Mouse (Mus musculus) left cerebral cortex, adult 9 months (tissue): ENCODE results near the gene Top3a.
A peak's percentile ranks its signal among the peaks of the same experiment; 100 is the strongest.

ENCODE experiments used
- DNase-seq, 2 experiments: peaks; one replicate each; pipeline ENCODE4 v3.0.0; 2022; ENCODE audit warnings: low spot score in 2 of 2

Top3a gene

DNA sequence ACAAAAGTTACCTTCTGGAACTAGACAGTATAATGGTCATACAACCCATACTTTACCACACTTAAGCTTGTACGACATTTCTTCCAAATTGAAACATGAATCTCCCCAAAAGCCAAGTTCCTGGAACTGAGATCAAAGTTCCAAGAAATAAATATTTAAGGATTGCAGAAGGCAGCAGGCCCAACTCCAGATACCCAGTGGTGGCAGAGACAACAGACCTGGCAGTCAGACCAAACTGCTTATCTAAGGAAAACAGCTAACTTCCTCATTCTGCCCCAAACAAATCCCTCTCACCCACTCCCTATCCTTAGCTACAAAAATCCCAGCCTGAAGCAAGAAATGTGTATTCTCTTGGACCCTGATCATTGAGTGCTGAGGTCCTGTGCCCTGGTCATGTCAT, 2.3 kb downstream of the Top3a start:
- DNase-seq, result no peak

DNA sequence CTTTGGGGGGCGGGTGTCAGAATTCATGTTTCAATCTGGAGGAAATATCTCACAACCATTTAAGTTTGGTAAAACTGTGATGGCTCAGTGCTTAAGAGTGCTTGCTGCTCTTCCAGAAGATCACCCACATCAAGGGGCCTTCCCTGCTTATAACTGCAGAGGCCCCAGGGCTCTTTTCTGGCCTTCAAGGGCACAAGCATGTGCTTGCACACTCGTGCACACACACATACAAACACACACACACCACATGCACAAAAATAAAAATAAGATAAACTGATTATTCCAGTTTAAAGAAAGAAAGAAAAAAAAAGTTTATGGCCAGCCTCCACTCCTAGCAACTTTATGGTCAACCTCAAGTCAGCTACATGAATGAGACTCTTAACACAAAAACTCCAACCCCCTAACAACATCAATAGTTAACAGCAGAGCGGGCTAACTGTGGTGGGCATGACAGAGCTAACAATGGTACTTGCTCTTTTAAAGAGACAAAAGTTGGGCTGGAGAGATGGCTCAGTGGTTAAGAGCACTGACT, 2.9 kb downstream of the Top3a start:
- DNase-seq, result no peak

DNA sequence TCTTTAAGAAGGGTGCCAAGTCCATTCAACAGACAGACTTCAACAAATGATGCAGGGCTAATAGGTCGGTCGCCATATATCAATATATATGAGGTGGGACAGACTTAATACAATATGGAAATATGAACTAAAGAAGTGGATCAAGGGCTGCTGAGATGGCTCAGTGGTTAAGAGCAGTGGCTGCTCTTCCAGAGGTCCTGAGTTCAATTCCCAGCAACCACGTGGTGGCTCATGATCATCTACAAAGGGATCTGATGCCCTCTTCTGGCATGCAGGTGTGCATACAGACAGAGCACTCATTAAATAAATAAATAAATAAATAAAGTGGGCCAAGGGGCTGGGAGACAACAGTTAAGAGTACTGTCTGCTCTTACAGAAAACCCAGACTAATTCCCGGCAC, 5.0 kb downstream of the Top3a start:
- DNase-seq, result no peak

DNA sequence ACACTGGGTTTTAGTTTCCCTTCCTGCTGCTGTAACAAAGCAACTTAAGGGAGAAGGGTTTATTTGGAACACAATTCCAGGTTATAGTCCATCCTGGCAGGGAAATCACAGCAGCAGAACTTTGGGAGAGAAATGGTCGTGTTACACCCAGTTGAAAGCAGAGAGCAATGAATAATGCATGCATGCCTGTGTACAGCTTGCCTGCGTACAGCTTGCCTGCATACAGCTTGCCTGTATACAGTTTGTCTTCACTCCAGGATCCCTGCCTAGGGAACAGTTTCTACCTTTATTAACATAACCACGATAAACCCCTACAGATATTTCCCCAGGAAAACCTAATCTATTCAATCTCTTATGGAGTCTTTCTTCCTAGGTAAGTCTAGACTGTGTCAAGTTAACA, 6.4 kb downstream of the Top3a start:
- DNase-seq, result no peak

DNA sequence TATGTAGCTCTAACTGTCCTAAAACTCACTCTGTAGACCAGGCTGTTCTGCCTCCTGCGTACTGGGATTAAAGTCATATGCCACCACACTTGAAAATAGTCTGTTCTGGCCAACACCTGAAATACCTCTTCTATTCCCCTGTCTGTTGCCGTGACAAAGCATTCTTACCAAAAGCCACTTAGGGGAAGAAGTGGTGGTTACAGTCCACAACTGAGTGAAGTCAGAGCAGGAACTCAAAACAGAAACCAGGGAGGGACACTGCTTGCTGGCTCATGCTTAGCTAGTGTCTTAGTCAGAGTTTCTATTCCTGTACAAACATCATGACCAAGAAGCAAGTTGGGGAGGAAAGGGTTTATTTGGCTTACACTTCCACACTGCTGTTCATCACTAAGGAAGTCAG, 7.8 kb downstream of the Top3a start:
- no peak for DNase-seq

DNA sequence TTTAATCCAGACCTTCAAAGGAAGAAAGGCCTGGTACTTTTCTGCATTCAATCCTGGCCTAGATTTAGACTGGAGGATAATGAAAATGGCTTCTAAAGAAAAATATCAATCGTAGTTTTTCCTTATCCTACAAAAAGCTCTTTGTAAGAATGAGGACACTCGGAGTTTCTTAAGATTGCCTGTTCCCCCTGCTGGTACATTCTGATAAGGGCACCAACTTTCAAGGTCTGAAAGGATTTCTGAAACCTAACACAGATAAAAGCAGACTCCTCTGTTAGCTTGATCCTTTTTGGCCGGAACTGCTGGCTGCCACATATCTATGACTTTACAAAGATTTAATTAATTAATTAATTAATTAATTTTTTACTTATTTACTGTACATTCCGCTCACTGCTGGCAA, 10.2 kb downstream of the Top3a start:
- DNase-seq, result no peak

DNA sequence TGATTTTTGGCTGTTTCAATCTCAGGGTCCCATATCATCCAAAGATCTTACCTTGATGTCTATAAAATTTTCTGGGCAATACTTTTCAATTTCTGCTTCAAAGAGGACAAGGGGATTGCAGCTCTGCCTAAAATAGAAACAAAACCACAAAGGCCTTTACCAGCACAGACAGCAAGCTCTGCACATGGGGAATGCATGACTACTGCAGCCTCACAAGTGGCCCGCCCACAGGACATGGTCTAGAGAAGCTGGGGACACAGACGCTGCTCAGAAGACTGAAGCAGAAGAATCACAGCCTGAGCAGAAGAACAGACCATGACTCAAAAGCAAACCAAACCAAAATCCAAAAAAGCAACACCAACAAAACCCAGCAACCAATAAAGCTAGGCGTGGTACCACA, 15.5 kb downstream of the Top3a start:
- DNase-seq, result no peak

DNA sequence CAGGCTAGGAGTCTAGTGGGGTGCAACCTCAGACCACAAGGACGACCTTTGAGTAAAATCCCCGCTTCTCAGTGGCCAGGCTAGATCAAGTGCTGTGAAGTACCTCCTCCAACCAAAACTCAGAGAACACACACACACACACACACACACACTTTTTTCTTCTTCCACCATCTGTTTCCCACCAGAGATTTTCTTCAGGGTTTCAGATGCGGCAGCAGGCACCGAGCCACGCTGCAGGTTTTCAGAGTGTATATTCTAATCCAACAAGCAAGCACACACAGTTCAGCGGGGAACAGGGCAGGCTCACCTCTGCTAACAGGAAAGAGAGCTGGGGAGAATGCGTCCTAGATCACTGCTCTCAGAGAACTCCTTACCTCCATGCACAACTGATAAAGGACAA, 21.6 kb downstream of the Top3a start:
- no peak for DNase-seq

DNA sequence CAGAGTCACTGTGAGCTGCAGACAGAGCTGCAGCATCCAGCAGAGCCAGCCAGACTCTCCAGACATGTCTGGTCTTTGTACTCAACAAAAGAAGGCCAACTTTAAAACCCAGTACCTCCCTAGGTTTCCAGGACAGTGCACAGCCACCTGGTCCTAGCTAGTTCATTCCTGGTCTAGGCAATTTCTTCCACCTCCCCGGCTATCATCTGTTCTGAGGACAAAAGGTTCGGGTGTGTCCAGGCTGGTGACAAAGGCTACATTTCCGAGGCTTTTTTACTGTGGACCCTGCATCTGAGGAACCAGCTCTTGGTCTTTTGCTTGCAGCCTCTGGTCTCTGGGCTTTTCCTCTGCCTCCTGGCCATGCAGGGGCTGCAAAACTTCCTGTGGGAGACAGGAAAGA, 36.8 kb downstream of the Top3a start:
- DNase-seq, result no peak

DNA sequence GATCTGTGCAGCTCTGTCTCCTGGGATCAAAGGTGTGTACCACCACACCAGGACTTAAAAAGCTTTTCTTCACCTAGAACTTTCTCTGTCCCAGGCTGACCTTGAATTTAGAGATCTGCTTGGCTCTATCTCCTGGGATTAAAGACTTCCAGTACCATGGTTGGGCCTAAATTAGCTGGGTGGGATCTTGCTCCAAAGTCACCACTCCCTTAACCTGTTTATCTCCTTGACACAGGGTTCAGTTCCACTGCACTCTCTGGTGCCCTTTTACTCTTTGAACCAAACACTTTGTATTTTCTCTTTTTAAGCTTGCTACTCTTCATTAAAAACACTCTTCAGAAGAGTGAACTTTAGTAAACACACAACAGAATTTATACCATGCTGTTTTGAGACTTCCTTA, 39.7 kb downstream of the Top3a start:
- DNase-seq, result no peak

DNA sequence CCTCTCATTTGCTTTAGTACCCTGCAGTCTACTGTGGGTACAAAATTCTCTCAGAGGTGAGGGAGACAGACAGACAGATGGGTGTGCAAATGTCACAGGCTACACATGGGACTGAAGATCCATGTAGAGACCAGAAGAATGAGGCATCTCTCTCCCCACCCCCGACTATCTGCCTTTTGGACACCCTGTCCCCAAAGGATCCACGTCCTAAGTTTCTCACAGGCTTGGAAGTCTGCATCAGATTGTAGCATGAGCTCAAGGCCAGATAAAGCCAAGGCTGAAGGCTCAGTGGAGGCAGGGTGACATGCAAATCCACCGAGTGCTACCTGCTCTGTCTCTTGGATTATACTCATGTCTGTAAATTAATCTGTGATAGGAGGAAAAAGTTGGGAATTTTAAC, 40.7 kb downstream of the Top3a start:
- DNase-seq, result no peak

DNA sequence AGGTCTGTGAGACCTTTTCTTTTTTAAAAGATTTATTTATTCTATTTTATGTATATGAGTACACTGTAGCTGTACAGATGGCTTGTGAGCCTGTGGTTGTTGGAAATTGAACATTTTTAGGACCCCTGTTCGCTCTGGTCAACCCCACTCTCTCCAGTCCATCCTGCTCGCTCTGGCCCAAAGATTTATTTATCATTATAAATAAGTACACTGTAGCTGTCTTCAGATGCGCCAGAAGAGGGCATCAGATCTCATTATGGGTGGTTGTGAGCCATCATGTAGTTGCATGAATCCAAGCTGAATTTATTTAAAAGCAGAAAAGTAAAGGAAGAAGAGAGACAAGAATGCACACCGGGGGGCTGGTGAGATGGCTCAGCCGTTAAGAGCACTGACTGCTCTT, 42.0 kb downstream of the Top3a start:
- DNase-seq, result no peak

DNA sequence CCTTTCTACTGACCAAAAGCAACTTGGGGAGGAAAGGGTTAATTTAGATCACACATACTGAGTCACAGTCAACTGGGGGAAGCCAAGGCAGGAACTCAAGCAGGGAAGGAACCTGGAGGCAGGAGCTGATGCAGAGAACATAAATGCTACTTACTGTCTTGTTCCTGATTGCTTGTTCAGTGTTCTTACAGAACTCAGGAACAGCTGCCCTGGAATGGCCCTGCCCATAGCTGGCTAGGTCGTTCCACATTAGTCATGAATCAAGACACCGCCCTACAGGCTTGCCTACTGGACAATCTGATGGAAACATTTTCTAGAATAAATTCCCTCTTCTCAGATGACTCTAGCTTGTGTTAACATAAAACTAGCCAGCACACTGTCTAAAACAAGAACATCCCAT, 43.0 kb downstream of the Top3a start:
- no peak for DNase-seq

DNA sequence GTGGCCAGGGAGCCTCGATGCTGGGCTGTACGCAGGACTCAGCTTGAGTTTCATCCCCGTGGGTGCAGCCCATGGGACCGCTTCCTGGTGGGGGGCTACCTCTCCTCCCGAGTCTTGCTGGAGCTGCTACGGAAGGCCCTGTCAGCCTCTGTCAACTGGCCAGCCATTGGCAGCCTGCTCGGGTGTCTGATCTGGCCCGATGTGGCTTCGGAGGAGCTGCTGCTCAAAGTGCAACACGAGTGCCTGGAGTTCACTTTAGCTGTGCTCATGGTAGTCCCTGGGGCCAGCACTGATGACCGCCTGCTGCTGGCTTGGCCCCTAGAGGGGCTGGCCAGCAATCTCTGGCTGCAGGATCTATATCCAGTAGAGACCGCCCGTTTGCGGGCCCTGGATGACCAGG, 45.9 kb downstream of the Top3a start:
- DNase-seq, result no peak

DNA sequence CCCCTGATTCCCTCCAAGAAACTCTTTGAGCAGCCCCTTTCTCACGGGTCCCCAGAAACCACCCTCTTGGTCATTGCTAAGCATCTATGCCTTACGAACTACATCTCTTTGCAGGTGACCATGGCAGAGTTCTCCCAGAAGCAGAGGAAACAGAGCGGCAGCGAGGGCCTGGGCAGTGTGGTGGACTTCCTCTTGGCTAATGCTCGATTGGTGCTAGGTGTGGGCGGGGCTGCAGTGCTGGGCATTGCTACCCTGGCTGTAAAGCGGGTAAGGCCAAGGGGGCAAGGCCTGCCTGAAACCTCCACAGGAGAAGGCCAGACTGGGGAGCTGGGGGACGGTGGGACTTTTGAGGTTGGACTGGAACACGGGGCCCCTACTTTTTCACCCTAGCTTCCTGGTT, 47.0 kb downstream of the Top3a start:
- peak in 1 of 2 experiments; percentile 8 for DNase-seq

DNA sequence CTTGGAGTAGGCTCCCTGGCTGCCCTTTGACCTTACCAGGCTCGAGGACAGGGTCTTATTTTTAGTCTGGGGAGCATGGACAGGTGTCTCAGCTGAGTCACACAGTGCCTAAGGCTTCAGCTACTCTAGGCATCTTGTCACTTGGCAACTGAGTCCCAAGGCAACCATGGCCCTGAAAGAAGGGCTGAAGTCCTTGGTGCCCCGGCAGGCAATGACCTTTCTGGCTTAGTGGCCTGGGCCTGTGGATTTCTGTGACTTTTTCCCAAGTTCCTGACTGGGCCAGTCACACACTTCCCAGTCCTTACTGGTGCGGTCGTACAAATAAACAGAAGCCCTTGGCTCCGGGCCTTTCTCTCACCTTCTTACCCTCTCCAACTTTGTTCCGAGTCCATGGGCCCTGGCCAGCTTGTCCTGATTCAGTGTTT, 47.9 kb downstream of the Top3a start:
- peak in 1 of 2 experiments; percentile 2 for DNase-seq

DNA sequence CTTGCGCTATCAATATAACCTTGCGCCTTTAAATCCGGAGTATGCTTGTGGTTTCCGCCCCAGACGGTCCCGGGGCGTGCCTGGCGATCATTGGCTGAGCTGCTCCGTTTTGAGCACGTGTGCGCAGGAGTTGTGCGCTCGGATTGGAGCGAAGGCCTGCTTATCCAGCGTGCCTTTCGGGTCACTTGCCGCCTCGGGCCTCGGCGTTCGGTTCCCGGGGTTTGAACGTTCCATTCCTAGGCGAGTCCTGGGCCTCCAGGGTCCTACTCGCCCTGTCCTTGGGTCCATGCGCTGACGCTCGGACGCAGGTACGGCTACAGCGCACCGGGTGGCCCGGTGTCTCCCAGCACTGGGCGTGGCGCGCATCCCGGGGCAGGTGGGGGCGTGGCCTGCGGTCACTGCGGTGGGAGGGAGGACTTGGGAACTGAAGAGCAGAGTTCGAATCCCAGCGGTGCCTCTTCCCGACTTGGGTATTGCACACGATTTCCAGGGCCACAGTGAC, 48.9 kb downstream of the Top3a start, which contains the start of gene Mief2:
Gene Mief2, plus strand, starts transcription at position 139 of the 502 bp plus-strand sequence.
- DNase-seq, result peak; percentile 85 to 94

DNA sequence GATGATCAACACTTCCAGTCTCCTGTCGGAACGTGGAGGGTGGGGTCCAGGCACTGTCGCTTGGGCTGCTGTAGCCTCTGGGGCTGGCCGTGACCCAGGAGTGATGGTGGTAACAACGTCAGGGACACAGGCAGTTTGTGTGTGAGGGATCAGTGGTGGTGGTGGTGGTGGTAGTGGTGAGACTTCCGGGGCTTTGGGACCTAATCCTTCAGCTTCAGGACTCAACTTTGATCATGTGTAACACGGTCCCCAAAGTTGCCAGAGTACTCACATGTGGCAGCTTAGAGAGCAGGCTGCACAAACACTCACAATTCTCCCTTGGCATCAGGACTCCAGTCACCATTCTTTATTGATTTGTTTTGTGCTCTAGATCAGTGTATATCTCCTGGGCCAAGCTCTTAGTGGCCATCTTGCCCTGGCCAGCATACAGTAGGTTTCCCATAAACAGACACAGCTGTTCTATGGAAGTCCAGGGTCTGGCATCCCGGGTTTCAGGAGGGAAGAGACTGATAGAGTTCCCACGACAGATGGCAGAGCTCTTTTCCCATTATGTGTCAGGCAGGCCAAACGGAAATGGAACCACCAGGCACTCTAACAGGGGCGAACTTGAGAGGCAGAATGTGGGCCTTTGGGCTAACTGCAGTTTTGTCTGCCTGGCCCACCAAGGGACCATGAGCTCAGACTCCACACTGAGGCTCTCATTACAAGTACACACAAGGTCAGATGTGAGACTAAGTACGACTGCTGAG, 49.6 kb downstream of the Top3a start:
- no peak for DNase-seq

DNA sequence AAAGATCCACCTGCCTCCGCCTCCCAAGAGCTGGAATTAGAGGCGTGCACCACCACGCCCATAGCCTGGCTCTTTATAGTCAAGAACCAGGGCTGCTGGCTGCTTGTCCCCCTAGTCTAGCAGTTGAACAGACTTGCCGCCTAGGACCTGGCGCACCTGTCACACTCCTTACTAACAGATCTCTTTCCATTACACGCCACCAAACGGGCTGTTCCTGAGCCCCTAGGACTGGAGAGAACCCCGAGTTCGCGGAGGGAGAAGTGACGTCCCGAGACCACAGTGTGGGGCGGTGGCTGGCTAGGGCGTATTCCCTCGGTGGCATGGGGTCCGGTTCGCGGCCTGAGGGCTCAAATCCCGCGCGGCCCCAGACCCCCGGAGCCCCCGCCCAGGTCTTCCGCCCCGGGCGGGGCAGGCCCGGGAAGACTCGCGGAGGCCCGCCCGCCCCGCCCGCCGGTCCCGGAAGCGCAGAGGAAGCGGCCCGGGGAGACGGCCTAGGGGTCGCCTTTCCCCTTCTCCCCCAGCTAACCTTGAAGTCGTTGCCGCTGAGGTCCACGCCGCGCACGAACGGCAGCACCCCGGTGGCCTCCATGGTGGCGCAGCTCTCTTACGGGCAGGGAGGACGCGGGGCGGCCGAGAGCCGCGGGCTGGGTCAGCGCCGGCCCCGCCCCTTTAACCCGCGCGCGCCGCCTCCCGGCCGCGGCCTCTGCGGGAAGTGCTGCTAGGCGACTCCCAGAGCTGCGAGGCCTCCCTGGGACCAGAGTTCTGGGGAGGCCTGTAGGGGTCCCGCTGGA, 50.4 kb downstream of the Top3a start, which contains the start of gene Flii:
Gene Flii, minus strand, starts transcription at position 663 of the 791 bp plus-strand sequence.
- DNase-seq, result peak in 1 of 2 experiments; percentile 70

DNA sequence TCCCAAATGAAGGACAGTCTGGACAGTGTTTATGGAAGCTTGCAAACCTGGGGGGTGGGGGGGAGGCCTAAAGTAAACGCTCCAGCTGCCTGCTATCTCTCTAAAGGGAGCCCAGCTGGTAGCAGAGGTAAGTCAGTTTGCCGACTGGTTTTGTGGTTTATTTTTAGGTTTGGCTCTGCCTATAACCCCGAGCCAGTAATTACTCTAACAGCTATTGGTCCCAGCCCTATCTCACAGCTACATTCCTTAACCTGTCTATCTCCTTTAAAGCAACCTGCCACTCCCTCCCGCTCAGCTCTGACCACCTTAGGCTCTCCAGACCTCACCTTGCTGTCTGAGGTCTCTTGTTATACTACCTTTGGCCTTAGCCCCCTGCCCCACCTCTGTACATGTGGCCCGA, 57.9 kb downstream of the Top3a start:
- no peak for DNase-seq

DNA sequence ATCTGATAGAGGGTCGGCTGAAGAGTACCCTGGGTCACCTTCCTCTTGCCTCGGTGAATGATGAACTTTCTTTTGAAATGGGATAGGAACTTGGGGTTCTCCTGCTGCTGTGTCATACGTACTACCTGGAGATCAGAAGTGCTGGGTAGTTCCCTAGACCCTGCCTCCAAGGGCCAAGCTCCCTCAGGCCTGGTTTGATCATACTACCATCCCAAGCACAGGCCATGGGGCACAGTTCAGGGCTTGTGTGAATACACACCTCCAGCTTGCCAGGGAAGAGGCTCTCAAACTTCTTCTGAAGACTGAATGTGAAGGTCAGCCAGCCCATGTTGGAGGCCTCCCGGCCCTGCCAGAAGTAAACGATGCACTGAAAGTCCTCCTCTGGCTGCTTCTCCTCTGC, 61.3 kb downstream of the Top3a start:
- DNase-seq, result no peak

DNA sequence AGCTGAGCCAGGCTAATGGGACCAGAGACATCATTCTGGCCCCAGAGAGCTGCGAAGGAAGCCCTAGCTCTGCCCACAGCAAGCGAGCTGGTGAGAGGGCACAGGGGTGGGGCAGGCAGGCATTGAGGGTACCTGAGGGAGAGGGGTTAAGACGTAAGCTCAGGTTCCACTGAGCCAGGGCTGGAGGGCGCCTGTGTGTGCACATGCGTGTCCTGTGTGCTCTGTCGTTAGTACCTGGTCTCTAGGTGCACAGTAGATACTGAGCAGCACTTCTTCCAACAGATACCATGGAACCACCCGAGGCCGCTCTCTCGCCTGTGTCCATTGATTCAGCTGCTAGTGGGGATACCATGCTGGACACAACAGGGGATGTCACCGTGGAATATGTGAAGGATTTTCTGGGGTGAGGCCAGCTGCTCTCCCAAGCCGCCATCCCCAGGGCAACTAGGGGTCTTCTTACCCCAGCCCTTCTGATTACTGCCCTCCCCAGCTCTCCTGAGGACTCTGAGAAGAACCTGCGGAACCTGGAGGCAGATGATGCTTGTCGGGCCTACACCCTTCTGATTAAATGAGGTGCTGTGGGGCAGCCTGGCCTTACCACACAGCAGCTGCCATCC, 64.4 kb downstream of the Top3a start:
- DNase-seq, result no peak
